Mouse (Mus musculus) adrenal gland, adult (tissue): ENCODE results near the gene Arhgap19.
"Not testable (repeated sequence)": the region's sequence is repeated elsewhere in the genome, so short reads cannot be mapped to it uniquely, and the experiment has no call there.

ENCODE experiments used
- DNase-seq, 2 experiments: peaks; one replicate each; pipeline ENCODE4 v3.0.0; 2022 to 2023; ENCODE audit warnings: low spot score in 1 of 2; ENCODE audit not compliant: inconsistent age in 2 of 2

The Arhgap19 gene

GRCm38 (mm10) chr19:41801742-41802369, at the start of gene Arhgap19:
Arhgap19 (minus strand) TSS chr19:41802047.
- peak; percentile 93 to 97 for DNase-seq

- no peak for DNase-seq
Observed at GRCm38 (mm10) chr19:41850719-41851543, 49.1 kb upstream of the Arhgap19 start.

GRCm38 (mm10) chr19:41850021-41850718, 48.3 kb upstream of the Arhgap19 start:
- no peak for DNase-seq

GRCm38 (mm10) chr19:41847992-41848851, 46.4 kb upstream of the Arhgap19 start, which contains the start of gene Frat2:
Frat2 (minus strand) TSS chr19:41848132.
- DNase-seq, result peak; percentile 90 to 96

- DNase-seq, result not testable (repeated sequence)
Observed at GRCm38 (mm10) chr19:41847614-41847991, 45.8 kb upstream of the Arhgap19 start.

- DNase-seq, result peak; percentile 60 to 86
Observed at GRCm38 (mm10) chr19:41847091-41847581, 45.3 kb upstream of the Arhgap19 start.

- DNase-seq, result peak; percentile 65 to 83
Observed at GRCm38 (mm10) chr19:41846366-41847090, 44.7 kb upstream of the Arhgap19 start.

GRCm38 (mm10) chr19:41844345-41844744, 42.5 kb upstream of the Arhgap19 start:
- no peak for DNase-seq

- DNase-seq, result no peak
Observed at GRCm38 (mm10) chr19:41842706-41843105, 40.9 kb upstream of the Arhgap19 start.

- DNase-seq, result no peak
Observed at GRCm38 (mm10) chr19:41842196-41842595, 40.3 kb upstream of the Arhgap19 start.

GRCm38 (mm10) chr19:41841105-41841750, 39.4 kb upstream of the Arhgap19 start:
- DNase-seq, result no peak

GRCm38 (mm10) chr19:41839685-41840084, 37.8 kb upstream of the Arhgap19 start:
- no peak for DNase-seq

GRCm38 (mm10) chr19:41838808-41839207, 37.0 kb upstream of the Arhgap19 start:
- DNase-seq, result no peak

- DNase-seq, result no peak
Observed at GRCm38 (mm10) chr19:41837917-41838261, 36.0 kb upstream of the Arhgap19 start.

- no peak for DNase-seq
Observed at GRCm38 (mm10) chr19:41837194-41837916, 35.5 kb upstream of the Arhgap19 start.

GRCm38 (mm10) chr19:41836719-41837118, 34.9 kb upstream of the Arhgap19 start:
- no peak for DNase-seq

- peak; percentile 50 to 70 for DNase-seq
Observed at GRCm38 (mm10) chr19:41835816-41836215, 34.0 kb upstream of the Arhgap19 start.

GRCm38 (mm10) chr19:41835407-41835806, 33.6 kb upstream of the Arhgap19 start:
- no peak for DNase-seq
